Mouse (Mus musculus) adrenal gland, postnatal 36 days (tissue): ENCODE measurements at regions not wholly inside any gene's neighbourhood (a gene's known extent, or its start where the extent isn't known, plus 50 kb on each side); places are given as distances from the start of the nearest gene placed in this dataset.
"Not testable (repeated sequence)": the region's sequence is repeated elsewhere in the genome, so short reads cannot be mapped to it uniquely, and the experiment has no call there.

Experiments used
- DNase-seq, 2 experiments: peaks; one replicate each; pipeline ENCODE4 v3.0.0; 2021; ENCODE audit warnings: mixed read lengths in 1 of 2

DNA sequence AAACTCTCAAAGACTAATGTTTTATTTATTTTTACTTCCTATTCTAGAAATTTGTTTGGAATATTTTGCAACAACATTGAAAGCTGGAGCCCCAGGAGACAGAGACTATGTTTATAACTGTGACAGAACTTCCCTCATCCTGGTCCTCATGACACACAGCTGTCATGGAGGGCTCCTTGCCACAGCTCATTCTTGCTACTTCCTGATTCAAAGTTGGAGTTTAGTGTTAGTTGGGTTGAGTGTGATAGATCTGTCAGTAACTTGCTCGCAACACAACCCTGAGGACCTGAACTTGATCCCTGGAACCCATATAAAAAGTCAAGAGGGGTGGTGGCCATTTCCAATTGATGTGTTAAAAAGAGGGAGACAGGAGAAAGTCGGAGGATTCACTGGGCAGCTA is 328.3 kb upstream of the Nox3 start:
- DNase-seq = no peak

GRCm38 (mm10) chr17:4029202-4029601 is 333.1 kb upstream of the Nox3 start:
- DNase-seq = no peak

DNA sequence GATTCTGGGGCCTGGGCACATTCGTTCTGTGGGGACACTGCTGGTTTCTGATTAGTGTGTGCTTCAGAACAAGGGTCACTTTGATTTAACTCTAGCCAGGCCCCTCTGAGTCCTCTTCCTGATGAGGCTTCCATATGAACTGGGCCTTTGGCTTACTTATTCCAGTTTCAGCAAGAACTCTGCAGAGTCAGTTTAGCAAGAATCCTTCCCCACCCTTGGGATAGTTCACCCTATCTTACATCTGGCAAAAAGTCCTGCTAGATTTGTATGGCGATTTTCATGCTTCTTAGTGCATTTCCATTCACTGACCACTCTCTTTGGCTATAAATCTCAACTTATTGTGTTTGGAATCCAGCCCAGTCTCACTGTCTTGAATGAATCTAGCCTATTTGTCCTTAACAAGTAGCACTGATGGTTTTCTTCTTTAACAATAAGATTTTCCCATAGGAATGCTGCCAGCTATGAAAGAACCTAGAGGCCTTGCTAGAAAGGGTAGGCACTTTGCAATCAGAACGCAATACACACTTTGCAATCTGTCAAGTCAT is 338.8 kb upstream of the Nox3 start:
- no peak for DNase-seq

DNA sequence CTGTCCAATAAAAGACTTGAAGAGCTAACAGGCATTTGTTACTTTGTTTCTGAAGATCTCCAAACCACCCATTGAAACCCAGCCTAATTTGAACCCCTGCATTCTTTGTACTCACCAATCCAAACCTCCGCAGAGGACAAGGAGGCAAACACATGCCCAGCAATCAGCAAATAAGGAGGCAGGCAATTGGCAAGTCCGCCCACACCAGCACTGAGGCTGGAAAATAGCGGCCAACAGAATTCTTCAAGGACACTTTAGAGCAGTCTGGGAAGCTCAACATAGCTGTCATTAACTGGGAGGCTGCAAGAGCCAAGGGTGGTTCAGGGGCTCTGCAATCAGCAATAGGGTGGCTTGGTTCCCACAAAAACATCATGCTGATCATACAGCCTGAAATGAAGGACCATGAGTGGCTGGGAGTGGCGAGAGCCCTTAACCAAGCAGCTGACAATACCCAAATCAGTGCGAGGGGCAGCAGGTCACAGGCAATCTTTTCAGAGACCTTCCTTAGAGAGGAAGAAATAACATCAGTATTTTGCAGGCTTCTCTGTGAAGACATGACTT is 344.1 kb upstream of the Nox3 start:
- peak; percentile 7 for DNase-seq

DNA sequence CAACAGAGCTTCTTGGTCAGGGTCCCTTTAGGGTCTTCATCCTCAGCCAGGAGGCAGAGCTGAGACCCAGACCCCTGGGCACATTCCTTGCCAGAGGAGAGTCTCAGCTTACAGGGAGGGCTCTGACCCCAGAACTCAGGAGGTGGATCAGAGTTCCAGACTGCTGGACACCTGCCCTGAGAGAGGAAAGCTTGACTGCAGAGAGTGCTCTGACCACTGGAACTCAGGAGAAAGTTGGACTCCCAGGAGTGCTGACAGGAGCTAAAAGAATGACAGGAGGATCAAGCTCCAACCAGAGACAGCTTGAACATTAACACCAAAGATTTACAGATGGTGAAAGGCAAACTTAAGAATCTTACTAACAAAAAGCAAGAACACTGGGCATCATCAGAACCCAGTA is 364.1 kb upstream of the Nox3 start:
- not testable (repeated sequence) for DNase-seq

- DNase-seq = no peak
These were observed 377.3 kb upstream of the Nox3 start for GRCm38 (mm10) chr17:4073381-4073780.

DNA sequence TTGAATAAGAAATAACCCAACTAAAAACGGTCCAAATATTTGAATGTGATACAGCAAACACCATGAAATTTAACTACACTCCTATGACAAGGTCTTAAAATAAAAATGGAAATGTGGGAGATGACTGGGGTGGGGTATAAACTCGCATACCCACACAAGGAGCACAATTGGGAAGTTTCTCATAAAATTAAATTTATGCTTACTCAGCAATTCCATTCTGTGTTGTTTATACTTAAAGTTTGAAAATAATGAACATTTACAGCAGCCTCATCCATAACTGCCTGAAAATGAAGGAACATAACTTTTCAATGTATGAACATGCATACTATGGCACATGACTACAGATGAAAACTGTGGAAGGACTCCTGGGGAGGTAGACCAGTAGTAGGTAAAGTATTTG is 384.5 kb upstream of the Nox3 start:
- DNase-seq = no peak

GRCm38 (mm10) chr17:4094621-4095020 is 398.6 kb upstream of the Nox3 start:
- no peak for DNase-seq

DNA sequence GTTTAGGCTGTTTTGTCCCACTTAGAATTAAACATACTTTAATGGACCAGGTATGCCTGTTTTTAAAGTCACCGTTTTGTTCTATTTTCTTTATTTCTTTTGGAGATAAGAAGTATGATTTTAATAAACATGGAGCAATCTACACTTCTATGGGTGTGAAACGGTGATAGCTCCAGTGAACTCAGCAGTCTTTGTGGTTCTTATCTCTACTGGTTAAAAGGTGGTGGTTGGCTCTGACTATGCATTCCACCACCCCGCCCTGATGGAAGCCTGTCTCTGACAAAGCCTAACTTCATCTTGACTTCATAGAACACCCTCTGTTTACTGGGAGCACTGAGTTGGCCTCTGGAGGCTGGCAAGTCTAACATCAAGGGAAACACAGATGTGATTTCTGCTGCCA is 407.3 kb upstream of the Nox3 start:
- DNase-seq = no peak

GRCm38 (mm10) chr17:4109263-4109662 is 413.2 kb upstream of the Nox3 start:
- peak; percentile 31 to 50 for DNase-seq

GRCm38 (mm10) chr17:4113021-4113420 is 417.0 kb upstream of the Nox3 start:
- no peak for DNase-seq

- no peak for DNase-seq
These were observed 420.4 kb upstream of the Nox3 start for GRCm38 (mm10) chr17:4116476-4116875.

DNA sequence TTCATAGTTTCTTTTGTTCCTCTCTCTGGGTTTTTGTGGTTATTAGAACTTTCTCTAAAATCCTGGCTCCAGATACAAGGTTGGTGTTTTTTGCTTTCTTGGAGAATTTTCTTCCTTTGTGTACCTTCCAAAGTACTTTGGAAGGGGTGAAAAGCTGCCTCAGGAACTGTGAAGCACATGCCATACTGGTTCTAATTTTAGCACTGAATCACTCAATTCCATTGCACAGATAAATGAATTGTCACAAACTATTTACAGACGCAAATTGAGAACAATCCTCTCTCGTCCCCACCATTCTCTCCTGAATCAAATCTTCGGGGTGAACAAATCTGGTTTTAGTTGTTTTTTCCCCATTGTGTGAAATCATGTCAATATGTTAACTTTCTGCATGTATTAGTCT is 437.6 kb upstream of the Nox3 start:
- DNase-seq = no peak

DNA sequence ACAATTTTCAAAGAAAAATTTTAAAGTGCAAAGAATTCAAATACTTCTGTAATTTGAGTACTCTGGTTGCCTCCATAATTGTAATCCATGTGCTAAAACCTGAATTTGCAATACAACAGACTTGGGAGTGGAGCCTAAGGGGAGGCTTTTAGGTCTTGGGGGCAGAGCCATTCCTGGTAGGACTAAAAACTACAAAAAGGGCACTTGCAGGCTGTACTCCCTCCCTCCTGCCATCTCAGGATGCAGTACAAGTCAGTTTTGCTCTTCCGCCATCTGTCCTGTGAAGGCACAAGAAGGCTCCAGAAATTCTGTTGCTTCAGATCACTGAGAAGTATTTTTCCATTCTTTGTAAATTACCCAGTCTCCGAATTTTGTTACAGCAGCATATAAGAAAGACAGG is 467.4 kb upstream of the Nox3 start:
- DNase-seq = no peak

- peak; percentile 5 to 7 for DNase-seq
These were observed 477.9 kb upstream of the Nox3 start for GRCm38 (mm10) chr17:4173951-4174361.

DNA sequence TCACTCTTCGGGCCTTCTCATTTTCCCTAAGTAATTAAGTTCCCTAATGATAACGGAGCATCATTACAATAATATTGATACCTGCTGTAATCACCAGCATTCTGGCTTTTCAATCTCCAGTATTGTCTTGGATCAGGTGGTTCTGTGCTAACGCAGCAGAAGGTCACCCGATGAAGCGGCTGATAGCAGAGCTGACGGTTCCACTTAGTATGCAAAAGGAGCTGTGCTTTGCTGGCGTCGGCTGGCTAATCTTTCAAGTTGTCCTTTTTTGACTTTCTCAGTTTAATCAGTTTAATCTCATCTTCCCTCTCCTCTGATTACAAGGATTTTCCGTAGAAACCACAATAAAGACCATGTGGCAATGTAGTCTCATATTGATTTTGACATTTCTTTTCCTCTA is 478.9 kb upstream of the Nox3 start:
- DNase-seq = no peak

- DNase-seq = no peak
These were observed 480.5 kb upstream of the Nox3 start for GRCm38 (mm10) chr17:4176524-4176923.

DNA sequence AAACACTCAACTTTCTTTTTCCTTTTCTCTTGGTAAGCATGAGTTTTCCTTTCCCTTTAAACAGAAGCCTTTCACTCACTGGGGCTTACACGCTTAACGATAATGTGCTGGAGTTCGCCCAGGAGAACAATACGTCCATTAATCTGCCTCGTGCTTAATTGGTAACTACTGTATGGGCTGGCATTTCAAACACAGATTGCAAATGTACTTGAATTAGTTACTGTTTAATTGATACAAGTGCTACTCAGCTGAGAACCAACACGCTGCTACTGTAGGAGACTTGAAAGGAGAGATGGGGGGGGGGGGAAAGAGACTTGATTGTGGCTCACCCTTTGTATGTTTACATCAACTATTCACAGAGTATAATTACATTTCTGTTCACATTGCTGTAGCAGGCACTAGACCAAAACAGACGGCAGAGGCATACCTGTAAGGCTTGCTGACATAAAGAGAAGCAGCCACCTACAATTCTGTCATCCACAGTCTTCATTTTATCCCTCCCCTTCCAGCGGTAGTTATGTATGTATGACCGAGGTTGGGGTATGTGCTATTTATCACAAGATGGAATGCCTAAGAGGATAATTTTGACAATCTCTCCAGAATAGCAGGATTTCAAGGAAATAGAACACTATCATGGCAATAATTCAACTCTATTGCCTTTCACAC is 481.6 kb upstream of the Nox3 start:
- DNase-seq = no peak

DNA sequence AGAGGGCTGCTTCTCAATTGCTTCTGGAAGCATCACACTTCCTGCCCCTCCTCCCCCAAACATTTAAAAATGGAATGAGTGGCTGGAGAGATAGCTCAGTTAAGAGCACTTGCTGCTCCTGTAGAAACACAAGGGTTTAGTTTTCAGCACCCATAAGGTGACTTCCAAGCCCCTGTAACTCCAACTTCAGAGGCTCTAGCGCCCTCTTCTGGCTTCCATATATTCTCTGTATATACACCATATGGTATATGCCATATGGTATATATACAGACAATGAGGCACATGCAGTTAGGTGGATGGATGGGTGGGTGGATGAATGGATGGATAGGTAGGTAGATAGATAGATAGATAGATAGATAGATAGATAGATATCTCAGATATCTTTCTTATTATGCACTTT is 483.2 kb upstream of the Nox3 start:
- DNase-seq = no peak

DNA sequence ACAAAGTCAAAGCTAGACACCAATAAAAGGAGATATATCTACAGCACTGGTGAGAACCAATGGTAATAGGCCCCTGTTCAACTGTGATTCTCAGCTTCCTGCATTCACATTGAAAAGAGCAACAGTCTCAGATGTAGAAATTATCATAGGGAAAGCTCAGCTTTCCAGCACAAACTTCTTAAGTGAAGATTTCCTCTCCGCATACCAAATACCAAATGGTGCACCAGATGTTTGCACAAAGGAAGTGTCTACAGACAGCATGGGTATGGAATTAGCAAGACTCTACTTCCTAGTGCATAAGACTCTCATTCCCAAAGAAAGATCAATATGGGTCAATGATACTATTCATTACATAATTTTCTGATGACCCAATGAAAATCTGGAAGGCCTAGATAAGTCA is 486.0 kb upstream of the Nox3 start:
- no peak for DNase-seq

- DNase-seq = no peak
These were observed 490.7 kb upstream of the Nox3 start for GRCm38 (mm10) chr17:4186802-4187201.

DNA sequence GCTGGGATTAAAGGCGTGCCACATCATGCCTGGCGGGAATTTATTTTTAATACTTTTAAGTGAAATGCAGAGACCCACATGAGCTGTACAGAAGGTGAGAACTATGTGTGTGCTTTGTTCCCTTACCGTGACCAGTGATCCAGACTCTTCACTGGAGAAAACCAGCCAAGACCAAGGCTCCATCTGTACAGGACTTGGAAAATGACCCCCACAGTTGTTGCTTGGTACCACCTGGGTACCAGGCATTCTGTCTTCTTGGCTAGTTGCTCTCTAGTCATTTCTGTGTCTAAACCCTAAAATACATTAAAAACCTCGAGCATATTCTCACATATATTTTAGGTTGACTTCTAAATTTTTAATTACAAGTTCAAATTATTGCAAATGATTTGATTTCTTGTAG is 491.5 kb upstream of the Nox3 start:
- DNase-seq = no peak

GRCm38 (mm10) chr17:4196793-4197448 is 500.9 kb upstream of the Nox3 start:
- DNase-seq = no peak

DNA sequence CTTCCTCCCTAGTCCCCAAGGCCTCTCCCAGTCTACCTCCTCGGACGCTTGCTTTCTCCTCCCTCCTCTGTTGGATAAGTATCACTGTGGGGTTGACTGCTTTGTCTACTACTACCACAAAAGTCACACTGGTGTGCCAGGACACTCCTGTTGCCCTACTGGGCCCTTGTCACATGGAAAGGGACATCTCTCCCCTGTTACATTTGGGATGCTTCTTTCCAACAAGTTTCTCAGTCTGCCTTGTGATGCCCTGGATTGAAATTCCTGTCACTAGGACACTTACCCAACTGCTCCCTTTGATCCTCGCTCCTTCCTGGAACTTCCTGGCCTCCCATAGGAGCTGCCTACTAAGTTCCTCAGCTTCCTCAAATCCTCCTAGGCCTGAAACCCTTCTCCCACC is 501.9 kb upstream of the Nox3 start:
- DNase-seq = no peak
